Mouse (Mus musculus): ENCODE data around the gene Coq8a. TPM values are rescaled to one million over a fixed set of nuclear protein-coding genes. Genes with fewer than 3 reads are reported as not detected.

The Coq8a gene
- 2.0 and 2.3 TPM in 2 replicates for polyA plus RNA-seq (2014; fragmentation: Nextera tagmentation; extraction: Ambion mirVana)

GRCm38 (mm10) chr1:180198959-180199714 is at the start of gene Coq8a:
Coq8a (minus strand) TSS chr1:180199602.
- DNase-seq (ENCODE audit: low spot score) (no peak), ATAC-seq (ENCODE audit: insufficient number of reproducible peaks, low FRiP score, low TSS enrichment, low read depth) (no peak)
- Histone ChIP-seq H3K9ac (ENCODE audit: low read length) (no peak within 1 kb of the TSS), H3K27ac (replicated peaks; ENCODE audit: low read depth, low read length) (no peak within 1 kb of the TSS), H3K9me3 (ENCODE audit: control insufficient read depth, low read length) (no peaks in the 10 kb centered on the region), H3K4me3 (ENCODE audit: low read depth, low read length) (no peak within 1 kb of the TSS), H3K4me1 (ENCODE audit: control insufficient read depth, insufficient read depth, low read length) (0 out of 2 replicates have a peak, but pooled peaks cover 3% of the 10 kb centered on the region), H3K27me3 (ENCODE audit: control insufficient read depth, insufficient read depth, low read length) (no peaks in the 10 kb centered on the region), H3K36me3 (ENCODE audit: control insufficient read depth, insufficient read depth, low read length) (no peaks in the 10 kb centered on the region), H3K4me2 (ENCODE audit: low read depth, severe bottlenecking) (no peak within 1 kb of the TSS)
- WGBS = 73% methylated on average over 4 of the region's 4 CpGs

GRCm38 (mm10) chr1:180248593-180249146 is 49.3 kb upstream of the Coq8a start:
- 90% methylated on average over 7 of the region's 7 CpGs for WGBS
- Histone ChIP-seq H3K9me3 (ENCODE audit: control insufficient read depth, low read length) (no peaks in the 10 kb centered on the region), H3K36me3 (ENCODE audit: control insufficient read depth, insufficient read depth, low read length) (no peaks in the 10 kb centered on the region)

GRCm38 (mm10) chr1:180247901-180248300 is 48.5 kb upstream of the Coq8a start:
- no peak overlapping the region for H3K4me2 ChIP-seq (ENCODE audit: low read depth, severe bottlenecking)
- no peak overlapping the region for H3K4me3 ChIP-seq (ENCODE audit: low read depth, low read length)
- no peaks in the 10 kb centered on the region for H3K9me3 ChIP-seq (ENCODE audit: control insufficient read depth, low read length)
- DNase-seq (ENCODE audit: low spot score) (no peak), ATAC-seq (ENCODE audit: insufficient number of reproducible peaks, low FRiP score, low TSS enrichment, low read depth) (no peak)
- no peak overlapping the region for H3K27ac ChIP-seq (replicated peaks; ENCODE audit: low read depth, low read length)
- no peaks in the 10 kb centered on the region for H3K27me3 ChIP-seq (ENCODE audit: control insufficient read depth, insufficient read depth, low read length)
- 91% methylated on average over 7 of the region's 7 CpGs for WGBS
- no peaks in the 10 kb centered on the region for H3K36me3 ChIP-seq (ENCODE audit: control insufficient read depth, insufficient read depth, low read length)
- no peak overlapping the region for H3K9ac ChIP-seq (ENCODE audit: low read length)
- H3K4me1 ChIP-seq (ENCODE audit: control insufficient read depth, insufficient read depth, low read length) = no peaks in the 10 kb centered on the region

More at GRCm38 (mm10) chr1:180248593-180249146, 49.3 kb upstream of the Coq8a start:
- no peaks in the 10 kb centered on the region for H3K27me3 ChIP-seq (ENCODE audit: control insufficient read depth, insufficient read depth, low read length)
- H3K4me3 ChIP-seq (ENCODE audit: low read depth, low read length) = no peak overlapping the region
- H3K4me2 ChIP-seq (ENCODE audit: low read depth, severe bottlenecking) = no peak overlapping the region
- H3K27ac ChIP-seq (replicated peaks; ENCODE audit: low read depth, low read length) = no peak overlapping the region
- no peak for DNase-seq (ENCODE audit: low spot score)
- no peak for ATAC-seq (ENCODE audit: insufficient number of reproducible peaks, low FRiP score, low TSS enrichment, low read depth)
- H3K9ac ChIP-seq (ENCODE audit: low read length) = no peak overlapping the region
- no peaks in the 10 kb centered on the region for H3K4me1 ChIP-seq (ENCODE audit: control insufficient read depth, insufficient read depth, low read length)

GRCm38 (mm10) chr1:180245741-180246507 is 46.5 kb upstream of the Coq8a start:
- Histone ChIP-seq H3K36me3 (ENCODE audit: control insufficient read depth, insufficient read depth, low read length) (no peaks in the 10 kb centered on the region), H3K4me3 (ENCODE audit: low read depth, low read length) (no peak overlapping the region), H3K27ac (replicated peaks; ENCODE audit: low read depth, low read length) (no peak overlapping the region), H3K4me1 (ENCODE audit: control insufficient read depth, insufficient read depth, low read length) (no peaks in the 10 kb centered on the region), H3K4me2 (ENCODE audit: low read depth, severe bottlenecking) (no peak overlapping the region), H3K9me3 (ENCODE audit: control insufficient read depth, low read length) (no peaks in the 10 kb centered on the region), H3K9ac (ENCODE audit: low read length) (no peak overlapping the region), H3K27me3 (ENCODE audit: control insufficient read depth, insufficient read depth, low read length) (no peaks in the 10 kb centered on the region)
- no peak for ATAC-seq (ENCODE audit: insufficient number of reproducible peaks, low FRiP score, low TSS enrichment, low read depth)
- DNase-seq (ENCODE audit: low spot score) = no peak
- 92% methylated on average over 13 of the region's 13 CpGs for WGBS

- H3K9me3 ChIP-seq (ENCODE audit: control insufficient read depth, low read length) = no peaks in the 10 kb centered on the region
- no peak overlapping the region for H3K9ac ChIP-seq (ENCODE audit: low read length)
- no peak overlapping the region for H3K27ac ChIP-seq (replicated peaks; ENCODE audit: low read depth, low read length)
- WGBS = 76% methylated on average over 3 of the region's 3 CpGs
- H3K4me3 ChIP-seq (ENCODE audit: low read depth, low read length) = no peak overlapping the region
- no peak for DNase-seq (ENCODE audit: low spot score)
- H3K27me3 ChIP-seq (ENCODE audit: control insufficient read depth, insufficient read depth, low read length) = no peaks in the 10 kb centered on the region
- peaks cover 5% of the 10 kb centered on the region for H3K4me1 ChIP-seq (ENCODE audit: control insufficient read depth, insufficient read depth, low read length)
- ATAC-seq (ENCODE audit: insufficient number of reproducible peaks, low FRiP score, low TSS enrichment, low read depth) = no peak
- no peak overlapping the region for H3K4me2 ChIP-seq (ENCODE audit: low read depth, severe bottlenecking)
- H3K36me3 ChIP-seq (ENCODE audit: control insufficient read depth, insufficient read depth, low read length) = no peaks in the 10 kb centered on the region
These were observed 32.3 kb upstream of the Coq8a start for GRCm38 (mm10) chr1:180231729-180232128.

GRCm38 (mm10) chr1:180230580-180230979 is 31.2 kb upstream of the Coq8a start:
- no peak for ATAC-seq (ENCODE audit: insufficient number of reproducible peaks, low FRiP score, low TSS enrichment, low read depth)
- Histone ChIP-seq H3K4me1 (ENCODE audit: control insufficient read depth, insufficient read depth, low read length) (peaks cover 10% of the 10 kb centered on the region), H3K4me2 (ENCODE audit: low read depth, severe bottlenecking) (no peak overlapping the region), H3K9ac (ENCODE audit: low read length) (no peak overlapping the region), H3K9me3 (ENCODE audit: control insufficient read depth, low read length) (no peaks in the 10 kb centered on the region), H3K4me3 (ENCODE audit: low read depth, low read length) (no peak overlapping the region), H3K27me3 (ENCODE audit: control insufficient read depth, insufficient read depth, low read length) (no peaks in the 10 kb centered on the region), H3K27ac (replicated peaks; ENCODE audit: low read depth, low read length) (no peak overlapping the region), H3K36me3 (ENCODE audit: control insufficient read depth, insufficient read depth, low read length) (no peaks in the 10 kb centered on the region)
- DNase-seq (ENCODE audit: low spot score) = peak; percentile 68
- 34% methylated on average over 2 of the region's 2 CpGs for WGBS

GRCm38 (mm10) chr1:180229906-180230305 is 30.5 kb upstream of the Coq8a start:
- no peaks in the 10 kb centered on the region for H3K27me3 ChIP-seq (ENCODE audit: control insufficient read depth, insufficient read depth, low read length)
- H3K27ac ChIP-seq (replicated peaks; ENCODE audit: low read depth, low read length) = no peak overlapping the region
- DNase-seq (ENCODE audit: low spot score) (no peak), ATAC-seq (ENCODE audit: insufficient number of reproducible peaks, low FRiP score, low TSS enrichment, low read depth) (no peak)
- H3K4me2 ChIP-seq (ENCODE audit: low read depth, severe bottlenecking) = no peak overlapping the region
- no peaks in the 10 kb centered on the region for H3K9me3 ChIP-seq (ENCODE audit: control insufficient read depth, low read length)
- no peak overlapping the region for H3K4me3 ChIP-seq (ENCODE audit: low read depth, low read length)
- H3K4me1 ChIP-seq (ENCODE audit: control insufficient read depth, insufficient read depth, low read length) = peaks cover 10% of the 10 kb centered on the region
- whole genome bisulfite sequencing = 94% methylated on average over 7 of the region's 7 CpGs
- no peak overlapping the region for H3K9ac ChIP-seq (ENCODE audit: low read length)
- no peaks in the 10 kb centered on the region for H3K36me3 ChIP-seq (ENCODE audit: control insufficient read depth, insufficient read depth, low read length)

GRCm38 (mm10) chr1:180228854-180229253 is 29.5 kb upstream of the Coq8a start:
- Histone ChIP-seq H3K27ac (replicated peaks; ENCODE audit: low read depth, low read length) (no peak overlapping the region), H3K4me1 (ENCODE audit: control insufficient read depth, insufficient read depth, low read length) (peaks cover 10% of the 10 kb centered on the region), H3K27me3 (ENCODE audit: control insufficient read depth, insufficient read depth, low read length) (no peaks in the 10 kb centered on the region), H3K9ac (ENCODE audit: low read length) (no peak overlapping the region), H3K4me2 (ENCODE audit: low read depth, severe bottlenecking) (no peak overlapping the region), H3K4me3 (ENCODE audit: low read depth, low read length) (no peak overlapping the region), H3K9me3 (ENCODE audit: control insufficient read depth, low read length) (no peaks in the 10 kb centered on the region), H3K36me3 (ENCODE audit: control insufficient read depth, insufficient read depth, low read length) (no peaks in the 10 kb centered on the region)
- 88% methylated on average over 12 of the region's 12 CpGs for WGBS
- DNase-seq (ENCODE audit: low spot score) = no peak
- ATAC-seq (ENCODE audit: insufficient number of reproducible peaks, low FRiP score, low TSS enrichment, low read depth) = no peak

Data from limb, embryonic 11.5 days (tissue).